Mouse (Mus musculus): ENCODE measurements around the gene Bglap.

The Bglap gene

GRCm38 (mm10) chr3:88352907-88353306, 31.4 kb downstream of the Bglap start:
- DNase-seq (ENCODE audit: low read depth, low spot score) = no peak

GRCm38 (mm10) chr3:88350732-88351131, 33.5 kb downstream of the Bglap start:
- DNase-seq (ENCODE audit: low read depth, low spot score) = no peak

GRCm38 (mm10) chr3:88339006-88339405, 45.3 kb downstream of the Bglap start:
- DNase-seq (ENCODE audit: low read depth, low spot score) = no peak

- DNase-seq (ENCODE audit: low read depth, low spot score) = no peak
Measured at GRCm38 (mm10) chr3:88338316-88338715, 45.9 kb downstream of the Bglap start.

- no peak for DNase-seq (ENCODE audit: low read depth, low spot score)
Measured at GRCm38 (mm10) chr3:88337367-88338020, 46.8 kb downstream of the Bglap start.

- peak; percentile 92 for DNase-seq (ENCODE audit: low read depth, low spot score)
Measured at GRCm38 (mm10) chr3:88336058-88337013, 47.9 kb downstream of the Bglap start, which contains the start of the genes Tmem79 and Smg5. TSS of gene Tmem79 (minus strand) at chr3:88336148. TSS of gene Smg5 (plus strand) at chr3:88336260.

- DNase-seq (ENCODE audit: low read depth, low spot score) = no peak
Measured at GRCm38 (mm10) chr3:88335436-88336053, 48.7 kb downstream of the Bglap start.

- no peak for DNase-seq (ENCODE audit: low read depth, low spot score)
Measured at GRCm38 (mm10) chr3:88334902-88335435, 49.3 kb downstream of the Bglap start.

- DNase-seq (ENCODE audit: low read depth, low spot score) = no peak
Measured at GRCm38 (mm10) chr3:88334029-88334658, 50.1 kb downstream of the Bglap start.
